Mouse (Mus musculus): ENCODE measurements at regions not wholly inside any gene's neighbourhood (a gene's known extent, or its start where the extent isn't known, plus 50 kb on each side); places are given as distances from the start of the nearest gene placed in this dataset.

DNA sequence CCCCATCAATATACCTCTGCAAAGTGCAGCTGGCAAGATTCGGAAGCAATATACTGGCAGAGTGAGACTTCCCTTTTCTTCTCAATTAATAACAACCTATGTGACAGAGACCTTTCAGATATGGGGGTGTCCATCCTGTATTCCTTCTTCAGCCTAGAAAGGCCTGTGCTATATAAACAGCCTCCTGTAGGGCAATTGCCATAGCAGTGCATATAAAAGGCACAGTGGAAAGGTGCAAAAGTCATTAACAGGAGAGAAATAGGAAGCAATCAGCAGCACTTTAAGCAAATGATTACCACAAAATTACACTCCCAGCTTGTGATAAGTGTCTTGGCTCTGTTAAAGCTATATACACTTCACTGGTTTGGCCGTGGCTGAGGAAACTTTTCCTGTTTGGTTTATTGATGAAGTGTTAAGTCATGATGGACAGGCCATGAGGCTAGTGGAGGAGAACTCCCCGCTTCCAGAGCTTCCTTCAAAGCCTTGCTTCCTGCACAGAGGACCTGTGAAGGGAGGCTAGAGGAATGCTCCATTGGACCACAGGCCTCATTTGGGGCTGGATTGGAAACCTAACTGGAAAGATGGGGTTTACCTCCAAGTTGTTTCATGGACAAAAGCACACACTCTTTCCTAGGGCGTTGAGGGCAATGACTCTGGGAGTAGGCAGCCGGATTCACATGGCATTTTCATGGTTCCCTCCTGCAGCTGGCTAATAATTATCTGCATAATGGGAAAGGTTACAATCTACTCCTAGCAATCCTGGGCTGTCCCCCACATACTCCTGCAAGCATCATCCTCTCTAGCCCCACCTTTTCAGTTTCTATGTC, 166.7 kb upstream of the Hey2 start:
- no peaks in the 10 kb centered on the region for H3K27me3 ChIP-seq (ENCODE audit: insufficient read depth, low read length)
- no peaks in the 10 kb centered on the region for H3K4me1 ChIP-seq (ENCODE audit: insufficient read depth)
- WGBS, result 87% methylated on average over 5 of the region's 5 CpGs
- no peak overlapping the region for H3K27ac ChIP-seq (ENCODE audit: low read depth, low read length)
- ATAC-seq (no peak; the same call in 1 of the 2 replicates), DNase-seq (no peak)
- no peak overlapping the region for H3K4me2 ChIP-seq (ENCODE audit: low read depth)
- no peak overlapping the region for H3K4me3 ChIP-seq (ENCODE audit: low read depth, low read length)
- no peak overlapping the region for H3K9ac ChIP-seq
- no peaks in the 10 kb centered on the region for H3K36me3 ChIP-seq (ENCODE audit: insufficient read depth)
- H3K9me3 ChIP-seq (ENCODE audit: low read length), result no peaks in the 10 kb centered on the region
- TF ChIP-seq CTCF (IDR thresholded peaks at IDR 0.05; ENCODE audit: low read depth), result no peak

DNA sequence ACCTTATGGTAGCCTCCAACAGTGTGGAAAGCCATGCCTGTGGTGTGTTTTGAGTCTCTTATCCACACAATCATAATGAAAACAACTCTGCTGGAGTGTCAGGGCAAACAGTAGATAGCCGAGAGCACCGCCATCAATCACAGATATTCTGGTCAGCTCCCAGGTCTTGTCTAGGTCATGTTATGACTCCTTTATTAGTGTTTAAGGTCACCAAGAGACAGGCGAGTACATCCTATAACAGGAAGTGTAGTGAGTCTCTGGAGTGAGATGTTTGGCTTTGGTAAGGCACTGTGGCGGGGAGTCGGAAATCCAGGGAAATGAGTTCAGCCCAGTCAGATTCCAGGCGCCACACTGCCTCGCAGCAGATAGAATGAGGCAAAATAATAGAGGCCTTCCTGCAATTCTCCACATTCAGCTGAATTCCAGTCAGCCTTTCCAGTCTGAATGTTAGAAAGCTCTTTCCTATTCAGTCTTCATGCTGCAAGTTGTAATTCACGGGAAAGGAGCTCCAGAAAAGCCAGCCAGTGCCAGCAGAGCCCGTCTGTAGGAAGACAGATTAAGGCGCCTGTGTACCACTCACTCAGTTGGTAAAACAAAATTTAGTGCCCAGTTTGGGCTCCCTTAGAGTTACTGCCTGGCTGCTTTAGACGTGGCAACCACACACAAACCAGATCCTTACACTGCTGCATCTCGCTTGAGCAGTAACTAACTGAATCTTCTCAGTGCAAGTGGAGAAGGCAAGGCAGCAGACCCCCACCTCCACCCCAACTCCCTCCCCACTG, 155.8 kb upstream of the Hey2 start:
- Histone ChIP-seq H3K4me1 (ENCODE audit: insufficient read depth) (no peaks in the 10 kb centered on the region), H3K4me3 (ENCODE audit: low read depth, low read length) (no peak overlapping the region), H3K9ac (no peak overlapping the region), H3K27me3 (ENCODE audit: insufficient read depth, low read length) (no peaks in the 10 kb centered on the region), H3K36me3 (ENCODE audit: insufficient read depth) (no peaks in the 10 kb centered on the region), H3K27ac (ENCODE audit: low read depth, low read length) (no peak overlapping the region; the same call in 1 of the 2 replicates), H3K4me2 (ENCODE audit: low read depth) (no peak overlapping the region), H3K9me3 (ENCODE audit: low read length) (no peaks in the 10 kb centered on the region)
- TF ChIP-seq CTCF (IDR thresholded peaks at IDR 0.05; ENCODE audit: low read depth), result no peak
- DNase-seq (no peak), ATAC-seq (peak; percentile 61)
- WGBS, result 74% methylated on average over 12 of the region's 12 CpGs

GRCm38 (mm10) chr10:30992167-30992566, 149.6 kb upstream of the Hey2 start:
- 77% methylated on average over 3 of the region's 3 CpGs for WGBS
- Histone ChIP-seq H3K4me2 (ENCODE audit: low read depth) (no peak overlapping the region), H3K4me3 (ENCODE audit: low read depth, low read length) (no peak overlapping the region), H3K36me3 (ENCODE audit: insufficient read depth) (no peaks in the 10 kb centered on the region), H3K9me3 (ENCODE audit: low read length) (no peaks in the 10 kb centered on the region), H3K4me1 (ENCODE audit: insufficient read depth) (no peaks in the 10 kb centered on the region), H3K27ac (ENCODE audit: low read depth, low read length) (no peak overlapping the region), H3K27me3 (ENCODE audit: insufficient read depth, low read length) (no peaks in the 10 kb centered on the region), H3K9ac (no peak overlapping the region)
- no peak for TF ChIP-seq CTCF (IDR thresholded peaks at IDR 0.05; ENCODE audit: low read depth)
- DNase-seq (no peak), ATAC-seq (no peak)

DNA sequence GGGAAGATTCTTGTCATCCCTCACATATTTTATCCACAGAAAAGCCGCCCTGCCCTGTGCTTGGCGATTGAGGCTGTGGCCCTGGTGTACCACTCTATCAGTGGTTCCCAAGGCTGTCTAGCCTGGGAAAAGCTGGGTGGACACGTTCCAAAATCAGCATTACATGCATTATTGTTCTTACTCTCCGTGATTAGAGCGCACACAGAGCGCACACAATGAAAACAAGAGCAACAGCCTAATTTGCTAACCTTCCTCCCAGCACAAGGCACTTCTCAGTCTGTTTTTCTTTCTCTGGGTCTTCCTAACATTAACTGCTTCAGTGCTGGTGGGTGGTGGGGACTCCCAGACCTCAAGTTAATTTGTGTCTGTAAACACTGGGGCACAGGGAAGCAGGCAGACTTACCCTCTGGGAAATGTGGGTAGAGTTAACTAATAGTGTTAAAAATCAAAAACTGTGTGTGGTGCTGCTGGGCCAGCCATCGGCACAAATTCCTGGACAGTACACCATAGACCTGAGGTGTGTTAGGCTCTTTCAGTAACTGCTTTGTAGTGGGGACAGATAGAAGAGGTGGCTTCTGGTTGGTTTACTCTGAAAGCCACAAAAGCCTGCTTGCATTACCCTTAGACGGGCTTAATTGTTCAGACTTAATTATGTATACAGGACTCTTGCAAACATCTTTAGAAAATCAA, 137.8 kb upstream of the Hey2 start:
- no peak overlapping the region for H3K27ac ChIP-seq (ENCODE audit: low read depth, low read length)
- no peaks in the 10 kb centered on the region for H3K9me3 ChIP-seq (ENCODE audit: low read length)
- H3K4me3 ChIP-seq (ENCODE audit: low read depth, low read length), result peak overlapping the region; percentile 13
- ATAC-seq, result peak; percentile 82
- H3K27me3 ChIP-seq (ENCODE audit: insufficient read depth, low read length), result no peaks in the 10 kb centered on the region
- H3K4me1 ChIP-seq (ENCODE audit: insufficient read depth), result 0 out of 2 replicates have a peak, but pooled peaks cover 6% of the 10 kb centered on the region
- DNase-seq, result peak; percentile 42
- WGBS, result 5% methylated on average over 8 of the region's 8 CpGs
- no peak for TF ChIP-seq CTCF (IDR thresholded peaks at IDR 0.05; ENCODE audit: low read depth)
- H3K36me3 ChIP-seq (ENCODE audit: insufficient read depth), result no peaks in the 10 kb centered on the region
- H3K4me2 ChIP-seq (ENCODE audit: low read depth), result peak overlapping the region; percentile 37
- H3K9ac ChIP-seq, result peak overlapping the region; percentile 10; the same call in 1 of the 2 replicates

DNA sequence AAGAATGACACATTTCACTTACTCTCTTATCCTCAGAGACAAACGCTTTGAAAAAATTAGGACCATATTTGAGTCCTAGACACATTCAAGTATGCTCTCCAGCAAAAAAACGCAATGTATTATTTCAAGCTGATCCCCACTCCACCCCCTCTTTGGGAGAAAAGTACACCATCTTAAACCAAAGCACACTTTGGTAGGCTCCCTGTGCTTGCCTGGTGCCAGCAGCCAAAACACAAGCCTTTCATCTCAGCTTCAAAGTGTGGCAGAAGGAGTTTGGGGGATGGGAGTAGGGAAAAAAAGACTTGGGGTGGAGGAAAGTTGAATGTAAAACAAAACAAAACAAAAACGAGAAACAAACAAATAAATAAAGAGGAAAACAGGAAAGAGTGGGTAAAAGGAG, 137.2 kb upstream of the Hey2 start:
- peak; percentile 11 for DNase-seq
- Histone ChIP-seq H3K9ac (no peak overlapping the region), H3K36me3 (ENCODE audit: insufficient read depth) (no peaks in the 10 kb centered on the region), H3K4me3 (ENCODE audit: low read depth, low read length) (peak overlapping the region; percentile 13; the same call in 1 of the 2 replicates), H3K27me3 (ENCODE audit: insufficient read depth, low read length) (no peaks in the 10 kb centered on the region), H3K9me3 (ENCODE audit: low read length) (no peaks in the 10 kb centered on the region), H3K27ac (ENCODE audit: low read depth, low read length) (no peak overlapping the region), H3K4me1 (ENCODE audit: insufficient read depth) (0 out of 2 replicates have a peak, but pooled peaks cover 6% of the 10 kb centered on the region), H3K4me2 (ENCODE audit: low read depth) (peak overlapping the region; percentile 37)
- TF ChIP-seq CTCF (IDR thresholded peaks at IDR 0.05; ENCODE audit: low read depth), result no peak
- whole genome bisulfite sequencing, result 4% methylated on average over 3 of the region's 3 CpGs
- peak; percentile 56; the same call in 1 of the 2 replicates for ATAC-seq

DNA sequence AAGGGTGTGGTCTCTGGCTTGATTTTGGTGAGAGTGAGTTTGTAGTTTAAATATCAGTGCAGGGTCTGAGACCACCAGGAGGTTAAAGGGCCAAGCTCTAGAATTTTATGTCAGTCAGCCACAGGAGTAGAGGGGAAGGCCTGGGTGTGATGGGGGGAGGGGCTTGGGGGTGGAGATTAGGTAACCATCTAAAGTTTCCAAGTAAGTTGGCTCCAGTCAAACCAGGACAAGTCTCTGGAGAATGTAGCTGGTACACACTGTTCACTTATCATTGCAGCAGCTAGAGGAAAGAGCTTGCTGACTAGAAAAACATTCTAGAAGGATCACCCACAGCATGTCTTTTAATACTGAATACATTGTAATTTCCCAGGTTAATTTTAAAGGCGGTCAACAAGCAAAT, 123.6 kb upstream of the Hey2 start:
- no peak overlapping the region for H3K4me2 ChIP-seq (ENCODE audit: low read depth)
- no peaks in the 10 kb centered on the region for H3K9me3 ChIP-seq (ENCODE audit: low read length)
- no peaks in the 10 kb centered on the region for H3K27me3 ChIP-seq (ENCODE audit: insufficient read depth, low read length)
- 98% methylated on average over 1 of the region's 1 CpGs for WGBS
- no peak overlapping the region for H3K27ac ChIP-seq (ENCODE audit: low read depth, low read length)
- no peak overlapping the region for H3K4me3 ChIP-seq (ENCODE audit: low read depth, low read length)
- no peaks in the 10 kb centered on the region for H3K4me1 ChIP-seq (ENCODE audit: insufficient read depth)
- DNase-seq, result no peak
- no peak for ATAC-seq
- no peak for TF ChIP-seq CTCF (IDR thresholded peaks at IDR 0.05; ENCODE audit: low read depth)
- no peak overlapping the region for H3K9ac ChIP-seq
- H3K36me3 ChIP-seq (ENCODE audit: insufficient read depth), result no peaks in the 10 kb centered on the region

All from forebrain, postnatal 0 days (tissue).